In the genomic region with DNA sequence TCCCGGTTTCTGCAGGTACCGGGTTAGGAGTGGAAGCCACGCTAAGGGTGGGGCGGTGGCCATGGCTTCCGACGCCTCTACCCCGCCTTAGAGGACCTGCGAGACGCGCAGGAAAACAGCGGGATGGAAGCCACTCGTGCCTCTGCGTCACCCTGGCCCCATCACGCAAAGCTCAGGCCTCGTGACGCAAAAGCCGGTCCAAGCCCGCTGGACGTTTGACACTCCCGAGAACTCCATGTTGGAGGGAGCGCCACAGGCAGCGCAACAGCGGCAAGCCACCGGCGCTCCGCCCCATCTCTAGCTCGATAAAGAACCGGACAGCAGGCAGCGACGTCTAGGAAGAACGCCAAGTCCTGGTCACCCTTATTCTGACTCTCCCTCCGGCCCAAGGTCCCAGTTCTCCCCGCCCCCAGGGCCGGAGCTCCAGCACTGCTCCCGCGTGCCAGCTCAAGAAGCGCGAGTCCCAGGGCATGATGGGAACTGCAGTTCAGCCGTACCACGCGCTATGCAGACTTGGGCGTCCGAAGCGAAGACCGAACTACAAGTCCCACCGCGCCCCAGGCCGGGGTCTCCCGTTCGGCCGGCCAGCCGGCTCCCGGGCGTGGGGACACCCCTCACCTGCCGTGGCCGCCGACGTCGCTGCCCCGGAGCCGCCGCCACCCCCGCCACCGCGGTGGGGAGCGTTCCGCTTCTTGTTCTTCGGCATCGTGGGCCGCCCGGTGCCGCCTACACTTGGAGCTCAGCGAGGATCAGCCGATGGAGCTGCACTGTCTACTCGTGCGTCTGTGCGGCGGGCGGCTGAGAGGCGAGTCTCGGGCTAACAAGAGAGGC, we compare ENCODE assay signal across 8 mouse cellular contexts. TPM values are rescaled to one million over a fixed set of nuclear protein-coding genes. Genes with fewer than 3 reads are reported as not detected.
DNase-seq lines count a peak whose midpoint lies in the region; ATAC-seq lines count a peak whose summit lies in the region.

No protein-coding gene starts in this region.

- peak; percentile 96 for ATAC-seq in embryonic facial prominence, embryonic 12.5 days (ENCODE audit: insufficient number of reproducible peaks, insufficient read depth, low FRiP score, low TSS enrichment)
- ATAC-seq in midbrain, embryonic 12.5 days (ENCODE audit: low FRiP score, low read depth): peak; percentile 92

- H3K4me3 ChIP-seq in embryonic facial prominence, embryonic 12.5 days: peak overlapping the region; percentile 93
- H3K4me3 ChIP-seq in limb, embryonic 10.5 days: peak overlapping the region; percentile 77
- H3K4me3 ChIP-seq in midbrain, embryonic 12.5 days: peak overlapping the region; percentile 77

- peak; percentile 95 for DNase-seq in 3T3-L1 (ENCODE audit: low read depth, low spot score)
- DNase-seq in adrenal gland, postnatal 36 days: peak; percentile 97
- DNase-seq in heart, adult 18-20 months: peak; percentile 96 to 99
- peak; percentile 96 for DNase-seq in kidney, adult 18-20 months
- peak; percentile 92 for DNase-seq in limb, embryonic 10.5 days (ENCODE audit: low spot score)
- peak; percentile 99 for DNase-seq in skeletal muscle tissue, adult 2 months (ENCODE audit: low read depth, low spot score)

- WGBS in embryonic facial prominence, embryonic 12.5 days: under 1% methylated on average over 80 of the region's 81 CpGs
- under 1% methylated on average over 81 of the region's 81 CpGs for WGBS in limb, embryonic 10.5 days
- WGBS in midbrain, embryonic 12.5 days: under 1% methylated on average over 75 of the region's 81 CpGs

- H3K27ac ChIP-seq in embryonic facial prominence, embryonic 12.5 days: peak overlapping the region; percentile 95
- H3K27ac ChIP-seq in limb, embryonic 10.5 days: peak overlapping the region; percentile 95
- peak overlapping the region; percentile 90 for H3K27ac ChIP-seq in midbrain, embryonic 12.5 days (replicated peaks)

- peaks cover 17% of the 10 kb centered on the region for H3K4me1 ChIP-seq in embryonic facial prominence, embryonic 12.5 days
- H3K4me1 ChIP-seq in limb, embryonic 10.5 days: peaks cover 18% of the 10 kb centered on the region
- H3K4me1 ChIP-seq in midbrain, embryonic 12.5 days: peaks cover 21% of the 10 kb centered on the region

- peak overlapping the region; percentile 87 for H3K9ac ChIP-seq in embryonic facial prominence, embryonic 12.5 days
- H3K9ac ChIP-seq in midbrain, embryonic 12.5 days (replicated peaks): peak overlapping the region; percentile 91

- no peaks in the 10 kb centered on the region for H3K27me3 ChIP-seq in embryonic facial prominence, embryonic 12.5 days
- no peaks in the 10 kb centered on the region for H3K27me3 ChIP-seq in limb, embryonic 10.5 days (ENCODE audit: low read depth, poor library complexity, severe bottlenecking)
- no peaks in the 10 kb centered on the region for H3K27me3 ChIP-seq in midbrain, embryonic 12.5 days

- H3K4me2 ChIP-seq in embryonic facial prominence, embryonic 12.5 days (replicated peaks): peak overlapping the region; percentile 60
- peak overlapping the region; percentile 67 for H3K4me2 ChIP-seq in midbrain, embryonic 12.5 days (replicated peaks)

- H3K9me3 ChIP-seq in embryonic facial prominence, embryonic 12.5 days: no peaks in the 10 kb centered on the region
- H3K9me3 ChIP-seq in limb, embryonic 10.5 days (replicated peaks): no peaks in the 10 kb centered on the region
- no peaks in the 10 kb centered on the region for H3K9me3 ChIP-seq in midbrain, embryonic 12.5 days

- H3K36me3 ChIP-seq in embryonic facial prominence, embryonic 12.5 days: no peaks in the 10 kb centered on the region
- H3K36me3 ChIP-seq in limb, embryonic 10.5 days: peaks cover 7% of the 10 kb centered on the region
- H3K36me3 ChIP-seq in midbrain, embryonic 12.5 days: no peaks in the 10 kb centered on the region

RNA-seq across cellular contexts. Expression of a gene that starts 23.2 kb away (rescaled TPM):
- not detected for total RNA-seq in adrenal gland, postnatal 36 days (2021)
- 0.14 and 0.29 TPM in 2 replicates for polyA plus RNA-seq in embryonic facial prominence, embryonic 12.5 days (2016; fragmentation: Nextera tagmentation; extraction: Ambion mirVana)
- total RNA-seq in heart, adult 18-20 months (2021): 10 to 100 TPM; 50.9 to 60.2 TPM
- polyA plus RNA-seq in limb, embryonic 10.5 days (2016; fragmentation: Nextera tagmentation; extraction: Ambion mirVana): not detected in 2 replicates
- not detected in 2 replicates for polyA plus RNA-seq in midbrain, embryonic 12.5 days (2016; fragmentation: Nextera tagmentation; extraction: Ambion mirVana)

RNA-seq across cellular contexts. Expression of a gene that starts 25.8 kb away (rescaled TPM):
- 100 to 1,000 TPM; 150 to 205 TPM for total RNA-seq in adrenal gland, postnatal 36 days (2021)
- polyA plus RNA-seq in embryonic facial prominence, embryonic 12.5 days (2016; fragmentation: Nextera tagmentation; extraction: Ambion mirVana): 124 and 135 TPM in 2 replicates
- total RNA-seq in heart, adult 18-20 months (2021): 100 to 1,000 TPM in 1 of 2 experiments, 10 to 100 TPM in 1; 98.6 to 105 TPM
- polyA plus RNA-seq in limb, embryonic 10.5 days (2016; fragmentation: Nextera tagmentation; extraction: Ambion mirVana): 117 and 124 TPM in 2 replicates
- 178 and 182 TPM in 2 replicates for polyA plus RNA-seq in midbrain, embryonic 12.5 days (2016; fragmentation: Nextera tagmentation; extraction: Ambion mirVana)

Comparison
In these comparisons a context has a peak if more than half of its experiments do, and no peak if none do; other contexts are left out.
1. Peak in every context shown above with its lines: DNase-seq, ATAC-seq, H3K4me3 ChIP-seq and H3K27ac ChIP-seq.